Mouse (Mus musculus) forebrain, embryonic 13.5 days (tissue): Measurements from ENCODE around the gene Flt3l. TPM values are rescaled to one million over a fixed set of nuclear protein-coding genes. Genes with fewer than 3 reads are reported as not detected.
"Not testable (repeated sequence)": the region's sequence is repeated elsewhere in the genome, so short reads cannot be mapped to it uniquely, and the experiment has no call there.

Experiments
- ATAC-seq: fragments of 200-750 bp; cut with Nextera tagmentation; 2 replicates; pipeline ENCODE4 v1.8.0; 2017
- H3K27ac ChIP-seq: fragments of 300-500 bp; sonication (generic); 2 replicates; pipeline ENCODE4 v1.5.1; 2015; ENCODE audit warnings: inconsistent platforms, mild to moderate bottlenecking, moderate library complexity
- H3K27me3 ChIP-seq: fragments of 300-500 bp; sonication (generic); 2 replicates; pipeline ENCODE4 v1.6.1; 2015; ENCODE audit warnings: mild to moderate bottlenecking, inconsistent platforms
- H3K36me3 ChIP-seq: fragments of 300-500 bp; sonication (generic); 2 replicates; pipeline ENCODE4 v1.6.1; 2015; ENCODE audit warnings: mild to moderate bottlenecking, inconsistent platforms; ENCODE audit not compliant: poor library complexity, severe bottlenecking
- H3K4me1 ChIP-seq: fragments of 300-500 bp; sonication (generic); 2 replicates; pipeline ENCODE4 v1.6.1; 2015; ENCODE audit warnings: inconsistent platforms
- H3K4me2 ChIP-seq: fragments of 300-500 bp; sonication (generic); 2 replicates; pipeline ENCODE4 v1.6.1; 2015; ENCODE audit warnings: inconsistent platforms, mild to moderate bottlenecking, moderate library complexity
- H3K4me3 ChIP-seq: fragments of 300-500 bp; sonication (generic); 2 replicates; pipeline ENCODE4 v1.5.1; 2015; ENCODE audit warnings: mild to moderate bottlenecking, inconsistent platforms
- H3K9ac ChIP-seq: fragments of 300-500 bp; sonication (generic); 2 replicates; pipeline ENCODE4 v1.6.1; 2015; ENCODE audit warnings: mild to moderate bottlenecking, inconsistent platforms
- H3K9me3 ChIP-seq: fragments of 300-500 bp; sonication (generic); replicated peaks from 2 replicates; pipeline ENCODE4 v1.6.1; 2016; ENCODE audit warnings: inconsistent platforms
- WGBS: fragments of 180-500 bp; shearing (Covaris S2); methylation state at CpG from one replicate; pipeline ENCODE4 v1.1.7; 2015; 5-methylcytosine and 5-hydroxymethylcytosine counted together
- polyA plus RNA-seq: library from polyadenylated mRNA; unstranded; fragments of >200 nt; fragmentation: Nextera tagmentation; extraction: Ambion mirVana; gene quantifications from 2 replicates; pipeline ENCODE4 v1.2.1, GENCODE M21; 2015

Flt3l gene
- polyA plus RNA-seq, 1 experiment from 2014 or later = 0.79 TPM

- H3K4me2 ChIP-seq = no peak overlapping the region
- no peaks in the 10 kb centered on the region for H3K27me3 ChIP-seq
- H3K4me3 ChIP-seq = no peak overlapping the region
- H3K9me3 ChIP-seq = no peaks in the 10 kb centered on the region
- H3K36me3 ChIP-seq = peaks cover 58% of the 10 kb centered on the region
- H3K27ac ChIP-seq = no peak overlapping the region
- H3K4me1 ChIP-seq = peaks cover 19% of the 10 kb centered on the region
- no peak for ATAC-seq
- H3K9ac ChIP-seq = no peak overlapping the region
- WGBS = 92% methylated on average over 6 of the region's 6 CpGs
Observed at GRCm38 (mm10) chr7:45118336-45118735, 17.9 kb downstream of the Flt3l start.

- peaks cover 51% of the 10 kb centered on the region for H3K36me3 ChIP-seq
- ATAC-seq = no peak
- peaks cover 12% of the 10 kb centered on the region for H3K4me1 ChIP-seq
- H3K9ac ChIP-seq = no peak overlapping the region
- no peaks in the 10 kb centered on the region for H3K27me3 ChIP-seq
- H3K9me3 ChIP-seq = no peaks in the 10 kb centered on the region
- H3K4me3 ChIP-seq = no peak overlapping the region
- 86% methylated on average over 8 of the region's 8 CpGs for WGBS
- no peak overlapping the region for H3K27ac ChIP-seq
- no peak overlapping the region for H3K4me2 ChIP-seq
Observed at GRCm38 (mm10) chr7:45117566-45117965, 18.7 kb downstream of the Flt3l start.

- no peak overlapping the region for H3K9ac ChIP-seq
- no peaks in the 10 kb centered on the region for H3K4me1 ChIP-seq
- H3K9me3 ChIP-seq = no peaks in the 10 kb centered on the region
- no peak overlapping the region for H3K27ac ChIP-seq
- no peak overlapping the region for H3K4me3 ChIP-seq
- H3K36me3 ChIP-seq = peaks cover 10% of the 10 kb centered on the region
- no peak overlapping the region for H3K4me2 ChIP-seq
- H3K27me3 ChIP-seq = no peaks in the 10 kb centered on the region
- no peak for ATAC-seq
- 88% methylated on average over 2 of the region's 2 CpGs for WGBS
Observed at GRCm38 (mm10) chr7:45113476-45113875, 22.8 kb downstream of the Flt3l start.

DNA sequence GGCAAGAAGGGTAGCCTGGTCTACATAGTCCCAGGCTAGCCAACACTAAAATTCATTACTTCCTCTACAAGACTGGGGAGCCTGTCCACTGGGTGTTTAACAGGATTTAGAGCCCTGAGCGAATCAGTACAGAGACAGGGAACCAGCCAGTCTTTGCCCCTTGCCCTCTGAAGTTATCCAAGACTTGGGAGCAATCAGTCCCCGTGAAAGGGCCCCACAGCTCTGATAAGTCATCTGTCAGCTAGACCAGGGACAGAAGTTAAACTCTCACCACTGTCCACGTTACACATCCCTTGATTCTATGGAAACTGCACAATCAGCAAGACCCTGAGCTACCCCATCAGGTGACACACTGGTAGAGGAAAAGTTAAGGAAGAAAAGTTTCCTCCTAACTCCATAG lies 23.7 kb downstream of the Flt3l start:
- H3K27ac ChIP-seq = no peak overlapping the region
- no peaks in the 10 kb centered on the region for H3K9me3 ChIP-seq
- WGBS = 72% methylated on average over 3 of the region's 3 CpGs
- H3K9ac ChIP-seq = no peak overlapping the region
- no peak overlapping the region for H3K4me3 ChIP-seq
- ATAC-seq = no peak
- H3K4me2 ChIP-seq = no peak overlapping the region
- H3K27me3 ChIP-seq = no peaks in the 10 kb centered on the region
- peaks cover under 1% of the 10 kb centered on the region; the same call in 1 of the 2 replicates for H3K36me3 ChIP-seq
- H3K4me1 ChIP-seq = no peaks in the 10 kb centered on the region

GRCm38 (mm10) chr7:45111940-45112339 lies 24.3 kb downstream of the Flt3l start:
- H3K36me3 ChIP-seq = no peaks in the 10 kb centered on the region
- H3K27ac ChIP-seq = no peak overlapping the region
- H3K27me3 ChIP-seq = no peaks in the 10 kb centered on the region
- H3K4me3 ChIP-seq = no peak overlapping the region
- H3K4me1 ChIP-seq = no peaks in the 10 kb centered on the region
- H3K9me3 ChIP-seq = no peaks in the 10 kb centered on the region
- no peak for ATAC-seq
- H3K4me2 ChIP-seq = no peak overlapping the region
- WGBS = 73% methylated on average over 2 of the region's 2 CpGs
- no peak overlapping the region for H3K9ac ChIP-seq

DNA sequence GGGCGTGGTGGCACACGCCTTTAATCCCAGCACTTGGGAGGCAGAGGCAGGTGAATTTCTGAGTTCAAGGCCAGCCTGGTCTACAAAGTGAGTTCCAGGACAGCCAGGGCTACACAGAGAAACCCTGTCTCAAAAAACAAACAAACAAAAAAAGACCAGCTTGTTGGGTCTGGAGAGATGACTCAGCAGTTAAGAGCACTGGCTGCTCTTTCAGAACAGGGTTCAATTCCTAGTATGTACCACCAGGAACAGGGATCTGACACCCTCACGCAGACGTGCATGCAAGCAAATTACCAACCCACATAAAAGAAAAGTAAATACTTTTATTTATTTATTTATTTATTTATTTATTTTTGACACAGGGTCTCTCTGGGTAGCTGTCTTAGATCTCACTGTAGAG lies 26.1 kb downstream of the Flt3l start:
- not testable (repeated sequence) for H3K27me3 ChIP-seq, H3K4me2 ChIP-seq, H3K4me1 ChIP-seq, H3K4me3 ChIP-seq, H3K9ac ChIP-seq, ATAC-seq, H3K36me3 ChIP-seq, H3K27ac ChIP-seq, H3K9me3 ChIP-seq
- 89% methylated on average over 4 of the region's 4 CpGs for WGBS

DNA sequence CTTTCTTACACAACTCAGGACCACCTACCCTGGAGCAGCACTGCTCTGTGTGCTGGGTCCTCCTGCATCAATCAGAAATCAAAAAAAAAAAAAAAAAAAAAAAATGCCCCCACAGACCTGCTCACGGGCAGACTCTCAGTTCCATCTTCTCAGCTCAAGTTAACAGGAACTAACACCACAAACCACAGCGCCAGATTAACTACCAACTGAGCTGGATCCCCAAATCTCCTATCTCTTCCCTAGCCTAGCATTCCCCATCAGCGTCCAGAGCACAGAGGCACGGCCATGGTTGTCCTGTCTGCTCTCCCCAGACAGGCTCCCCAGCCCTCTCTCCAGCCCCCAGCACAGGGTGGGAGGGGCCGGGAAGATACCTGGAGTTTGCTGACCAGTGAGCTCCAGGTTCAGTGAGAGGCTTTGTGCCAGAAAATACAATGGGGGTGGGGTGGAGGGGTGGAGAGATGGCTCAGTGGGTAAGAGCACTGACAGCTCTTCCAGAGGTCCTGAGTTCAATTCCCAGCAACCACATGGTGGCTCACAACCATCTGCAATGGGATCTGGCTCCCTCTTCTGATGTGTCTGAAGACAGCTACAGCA lies 29.1 kb downstream of the Flt3l start:
- WGBS = 56% methylated on average over 5 of the region's 5 CpGs
- Histone ChIP-seq H3K36me3 (no peaks in the 10 kb centered on the region), H3K27me3 (no peaks in the 10 kb centered on the region), H3K9ac (no peak overlapping the region), H3K4me2 (no peak overlapping the region), H3K9me3 (no peaks in the 10 kb centered on the region), H3K4me1 (no peaks in the 10 kb centered on the region), H3K4me3 (no peak overlapping the region), H3K27ac (no peak overlapping the region)
- ATAC-seq = no peak

- H3K9ac ChIP-seq = no peak overlapping the region
- H3K4me3 ChIP-seq = no peak overlapping the region
- H3K4me2 ChIP-seq = no peak overlapping the region
- no peaks in the 10 kb centered on the region for H3K36me3 ChIP-seq
- 24% methylated on average over 6 of the region's 6 CpGs for WGBS
- no peak for ATAC-seq
- no peaks in the 10 kb centered on the region for H3K27me3 ChIP-seq
- H3K9me3 ChIP-seq = no peaks in the 10 kb centered on the region
- no peaks in the 10 kb centered on the region for H3K4me1 ChIP-seq
- H3K27ac ChIP-seq = no peak overlapping the region
Observed at GRCm38 (mm10) chr7:45106441-45106840, 29.8 kb downstream of the Flt3l start.

- Histone ChIP-seq H3K4me1 (no peaks in the 10 kb centered on the region), H3K27me3 (no peaks in the 10 kb centered on the region), H3K9me3 (no peaks in the 10 kb centered on the region), H3K36me3 (no peaks in the 10 kb centered on the region), H3K27ac (no peak overlapping the region), H3K4me3 (no peak overlapping the region), H3K9ac (no peak overlapping the region), H3K4me2 (no peak overlapping the region)
- WGBS = 79% methylated on average over 8 of the region's 8 CpGs
- ATAC-seq = no peak
Observed at GRCm38 (mm10) chr7:45105491-45105890, 30.7 kb downstream of the Flt3l start.

DNA sequence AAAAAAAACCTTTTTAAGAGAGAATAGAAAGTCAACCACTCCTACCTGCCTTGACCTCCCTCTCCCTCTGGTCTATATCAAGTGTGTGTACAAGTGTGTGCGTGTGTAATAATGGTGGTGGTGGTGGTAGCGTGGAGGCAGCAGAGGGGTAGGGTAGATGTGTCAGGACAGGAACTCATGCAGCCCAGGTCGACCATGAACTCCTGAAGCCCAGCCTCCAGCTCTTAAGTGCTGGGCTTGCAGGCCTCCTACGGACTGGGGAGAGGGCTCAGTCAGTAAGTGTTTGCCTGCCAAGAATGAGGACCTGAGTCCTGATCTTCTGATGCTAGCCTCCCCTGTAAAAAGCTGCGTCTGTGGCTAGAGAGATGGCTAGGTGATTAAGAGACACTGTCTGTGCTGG lies 31.3 kb downstream of the Flt3l start:
- 87% methylated on average over 5 of the region's 5 CpGs for WGBS
- Histone ChIP-seq H3K36me3 (no peaks in the 10 kb centered on the region), H3K4me1 (no peaks in the 10 kb centered on the region), H3K27me3 (no peaks in the 10 kb centered on the region), H3K9me3 (no peaks in the 10 kb centered on the region), H3K4me3 (no peak overlapping the region), H3K4me2 (no peak overlapping the region), H3K27ac (no peak overlapping the region), H3K9ac (no peak overlapping the region)
- ATAC-seq = no peak

DNA sequence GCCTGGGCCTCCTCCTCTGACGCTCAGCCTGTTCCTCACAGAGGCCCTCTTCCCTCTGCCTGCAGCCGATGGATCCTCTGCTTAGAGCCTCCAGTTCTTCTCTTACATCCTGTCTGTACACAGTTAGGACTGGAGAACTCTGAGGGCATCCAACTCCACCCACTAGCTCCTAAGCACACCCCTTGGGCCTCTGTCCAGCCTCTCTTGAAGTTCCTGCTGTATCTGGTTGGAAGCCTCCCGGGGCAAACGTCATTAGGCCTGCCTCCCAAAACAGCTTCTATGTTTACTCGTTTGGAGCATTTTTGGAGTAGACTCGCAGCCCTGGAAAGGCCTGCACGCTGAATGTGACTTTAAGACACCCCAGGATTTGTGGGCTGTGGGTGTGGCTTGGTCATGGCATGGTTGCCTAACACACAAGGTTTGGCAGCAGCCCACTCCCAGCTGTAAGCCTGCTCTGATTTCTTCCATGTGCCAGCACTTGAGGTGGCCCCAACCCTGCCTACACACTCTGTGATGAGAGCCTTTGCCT lies 32.5 kb downstream of the Flt3l start, which contains the start of gene Fcgrt:
Fcgrt (minus strand) TSS at position 200 of the 529 bp plus-strand sequence.
- H3K27me3 ChIP-seq = no peaks in the 10 kb centered on the region
- no peak within 1 kb of the TSS for H3K27ac ChIP-seq
- no peak for ATAC-seq
- 80% methylated on average over 7 of the region's 7 CpGs for WGBS
- H3K9ac ChIP-seq = no peak within 1 kb of the TSS
- H3K4me2 ChIP-seq = no peak within 1 kb of the TSS
- H3K4me1 ChIP-seq = no peaks in the 10 kb centered on the region
- H3K36me3 ChIP-seq = no peaks in the 10 kb centered on the region
- no peaks in the 10 kb centered on the region for H3K9me3 ChIP-seq
- H3K4me3 ChIP-seq = no peak within 1 kb of the TSS

DNA sequence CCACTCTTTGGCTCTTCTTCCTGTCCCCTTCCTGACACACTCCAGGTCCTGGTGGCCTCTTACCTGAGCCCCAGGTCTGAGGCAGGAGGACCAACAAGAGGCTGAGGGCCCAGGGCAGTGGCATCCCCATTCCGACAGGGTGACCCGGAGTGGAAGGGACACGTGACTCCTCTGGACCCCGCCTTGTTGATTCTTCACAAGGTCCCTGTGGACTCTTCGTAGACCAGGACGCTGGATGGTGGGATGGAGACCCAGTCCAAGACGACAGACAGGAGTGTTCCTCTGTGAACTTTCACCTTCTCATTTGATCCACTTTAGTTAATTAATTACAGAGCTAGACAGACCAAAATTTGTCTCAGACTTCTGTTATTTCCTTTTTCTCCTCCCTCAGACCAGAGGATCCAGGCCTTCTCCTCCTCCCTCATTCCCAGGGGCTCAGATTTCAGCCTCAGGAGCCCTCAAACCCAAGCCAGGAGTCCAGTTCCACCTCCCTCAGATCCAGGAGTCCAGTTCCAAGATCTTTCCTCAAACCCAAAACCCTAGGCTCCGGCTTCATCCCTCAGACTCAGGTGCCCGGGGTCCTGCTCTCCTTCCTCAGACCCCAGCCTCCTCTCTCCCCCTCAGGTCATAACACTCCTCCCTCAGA lies 33.2 kb downstream of the Flt3l start:
- Histone ChIP-seq H3K27me3 (no peaks in the 10 kb centered on the region), H3K4me2 (no peak overlapping the region), H3K36me3 (no peaks in the 10 kb centered on the region), H3K9ac (no peak overlapping the region), H3K4me3 (no peak overlapping the region), H3K4me1 (no peaks in the 10 kb centered on the region), H3K9me3 (no peaks in the 10 kb centered on the region), H3K27ac (no peak overlapping the region)
- WGBS = 83% methylated on average over 9 of the region's 9 CpGs
- ATAC-seq = no peak

GRCm38 (mm10) chr7:45102441-45102840 lies 33.8 kb downstream of the Flt3l start:
- H3K4me1 ChIP-seq = no peaks in the 10 kb centered on the region
- no peaks in the 10 kb centered on the region for H3K9me3 ChIP-seq
- H3K27ac ChIP-seq = no peak overlapping the region
- no peak overlapping the region for H3K4me2 ChIP-seq
- 94% methylated on average over 11 of the region's 11 CpGs for WGBS
- H3K4me3 ChIP-seq = no peak overlapping the region
- H3K36me3 ChIP-seq = no peaks in the 10 kb centered on the region
- H3K27me3 ChIP-seq = no peaks in the 10 kb centered on the region
- ATAC-seq = no peak
- H3K9ac ChIP-seq = no peak overlapping the region
